Mouse (Mus musculus) CD4-positive naive resting alpha-beta T cell, adult 57 days (primary cell): ENCODE data around the gene Pin1rt1. TPM values are rescaled to one million over a fixed set of nuclear protein-coding genes. Genes with fewer than 3 reads are reported as not detected.

Experiments
- total RNA-seq: library from RNA; stranded (reverse); gene quantifications from one replicate; pipeline ENCODE4 v1.2.4, GENCODE M21; 2023

Gene Pin1rt1
- total RNA-seq = not detected

DNA sequence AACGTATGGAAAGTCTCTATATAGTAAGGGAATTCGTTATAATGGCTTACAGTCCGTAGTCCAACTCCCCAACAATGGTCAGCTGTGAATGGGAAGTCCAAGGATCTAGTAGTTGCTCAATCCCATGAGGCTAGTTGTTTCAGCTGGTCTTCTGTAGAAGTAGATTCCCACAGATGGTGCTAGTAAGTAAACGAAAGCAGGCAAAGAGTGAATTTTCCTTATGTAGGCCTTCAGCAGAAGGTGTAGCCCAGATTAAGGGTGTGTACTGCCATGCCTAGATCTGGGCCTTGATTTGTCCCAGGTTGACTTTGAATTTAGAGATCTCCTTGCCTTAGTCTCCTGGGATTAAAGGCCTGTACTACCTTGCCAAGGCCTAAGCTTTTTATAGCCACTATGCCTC lies at the start of gene Pin1rt1:
TSS of gene Pin1rt1 (minus strand) at position 101 of the 400 bp plus-strand sequence.

DNA sequence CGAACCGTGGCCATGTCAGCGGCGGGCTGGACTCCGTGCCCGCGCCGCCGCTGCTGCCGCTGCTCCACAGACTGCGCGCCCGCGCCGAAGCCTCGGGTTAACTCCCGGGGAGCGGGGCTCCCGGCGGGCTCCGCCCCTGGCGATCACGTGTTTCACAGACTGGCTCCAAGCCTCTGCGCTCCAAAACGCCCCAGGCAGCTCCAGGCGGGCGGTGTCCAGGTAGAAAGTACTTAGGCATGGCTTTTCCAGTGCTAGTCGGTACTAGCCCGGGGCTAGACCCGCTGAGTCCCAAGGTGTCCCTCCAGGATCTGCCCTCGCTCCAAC lies 26.5 kb upstream of the Pin1rt1 start, which contains the start of gene Depdc7:
TSS of gene Depdc7 (minus strand) at position 138 of the 324 bp plus-strand sequence.

DNA sequence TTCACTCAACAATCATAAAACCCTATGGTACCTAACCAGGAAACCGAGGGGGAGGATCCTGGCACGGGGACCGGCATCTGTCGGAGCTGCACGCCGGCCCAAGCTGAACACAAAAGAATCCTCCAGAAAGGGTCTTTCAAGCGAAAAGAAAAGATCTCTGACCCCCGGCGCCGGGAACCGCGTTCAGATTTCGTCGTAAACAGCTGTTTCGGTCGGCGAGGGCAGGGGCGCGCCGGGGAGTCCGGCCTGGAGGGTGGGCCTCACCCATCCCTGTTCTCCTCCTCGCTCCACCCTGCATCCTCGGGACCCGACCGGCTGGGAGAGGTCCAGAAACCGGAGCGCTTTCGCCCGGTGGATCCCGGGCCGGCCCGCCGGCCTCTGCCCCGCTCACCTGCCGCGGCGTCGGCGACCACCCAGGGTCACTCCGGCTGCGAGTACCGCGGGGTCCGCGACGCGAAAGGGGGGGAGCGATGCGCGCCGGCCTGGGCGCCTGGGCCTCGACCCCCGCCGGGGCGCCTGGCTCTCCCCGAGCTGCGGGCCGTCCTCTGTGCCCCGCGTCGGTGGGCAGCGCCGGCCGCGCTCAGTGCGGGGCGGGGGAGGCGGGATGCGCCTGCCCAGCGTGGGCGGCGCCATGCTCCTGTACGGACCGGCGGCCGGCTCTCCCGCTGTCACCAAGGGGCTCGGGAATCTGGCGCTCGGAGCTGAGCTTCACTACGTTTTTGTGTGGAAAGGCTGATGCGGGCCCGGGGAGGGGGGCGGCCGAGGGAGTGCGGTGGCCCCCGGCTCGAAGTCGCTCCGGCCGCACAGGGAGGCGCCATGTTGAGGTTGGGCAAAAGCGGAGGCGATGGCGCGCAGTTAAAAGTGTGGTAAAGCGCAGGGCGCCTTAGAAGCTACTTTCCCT lies 4.3 kb downstream of the Pin1rt1 start, which contains the start of gene Tcp11l1:
TSS of gene Tcp11l1 (minus strand) at position 585 of the 901 bp plus-strand sequence.

Other genes with a start within 250 kb of the Pin1rt1 start
- gene Hipk3, start 221.9 kb downstream of the Pin1rt1 start, total RNA-seq = 47.3 TPM
- gene Cstf3, start 125.9 kb downstream of the Pin1rt1 start, total RNA-seq = 47.3 TPM
- 1.3 TPM for gene Tcp11l1, start 4.2 kb downstream of the Pin1rt1 start, total RNA-seq
- not detected for gene Depdc7, start 26.5 kb upstream of the Pin1rt1 start, total RNA-seq
- gene Qser1, start 100.4 kb upstream of the Pin1rt1 start, total RNA-seq = 11.5 TPM
- gene Prrg4, start 133.5 kb upstream of the Pin1rt1 start, total RNA-seq = 3.0 TPM
- gene Ccdc73, start 151.4 kb upstream of the Pin1rt1 start, total RNA-seq = not detected